Mouse (Mus musculus) forebrain, embryonic 10.5 days (tissue): ENCODE measurements around the gene 3110021N24Rik. TPM values are rescaled to one million over a fixed set of nuclear protein-coding genes. Genes with fewer than 3 reads are reported as not detected.

Source experiments
- DNase-seq: peaks from one replicate; pipeline ENCODE4 v3.0.0-alpha.2; 2017; ENCODE audit warnings: low spot score; ENCODE audit errors: extremely low spot score
- H3K27ac ChIP-seq: fragments of 300-500 bp; sonication (generic); 2 replicates; pipeline ENCODE4 v1.5.1; 2016; ENCODE audit warnings: mild to moderate bottlenecking
- H3K27me3 ChIP-seq: fragments of 300-500 bp; sonication (generic); 2 replicates; pipeline ENCODE4 v1.6.1; 2016; ENCODE audit warnings: mild to moderate bottlenecking; ENCODE audit not compliant: poor library complexity, severe bottlenecking
- H3K36me3 ChIP-seq: fragments of 300-500 bp; sonication (generic); replicated peaks from 2 replicates; pipeline ENCODE4 v1.6.1; 2016; ENCODE audit warnings: mild to moderate bottlenecking, moderate library complexity
- H3K4me1 ChIP-seq: fragments of 300-500 bp; sonication (generic); 2 replicates; pipeline ENCODE4 v1.6.1; 2016
- H3K4me3 ChIP-seq: fragments of 300-500 bp; sonication (generic); 2 replicates; pipeline ENCODE4 v1.5.1; 2016; ENCODE audit warnings: mild to moderate bottlenecking, moderate library complexity
- H3K9me3 ChIP-seq: fragments of 300-500 bp; sonication (generic); 2 replicates; pipeline ENCODE4 v1.6.1; 2016; ENCODE audit warnings: mild to moderate bottlenecking, moderate library complexity
- WGBS: fragments of 180-500 bp; shearing (Covaris S2); methylation state at CpG from one replicate; pipeline ENCODE4 v1.1.7; 2016; 5-methylcytosine and 5-hydroxymethylcytosine counted together
- polyA plus RNA-seq: library from polyadenylated mRNA; unstranded; fragments of >200 nt; fragmentation: Nextera tagmentation; extraction: Ambion mirVana; gene quantifications from 2 replicates; pipeline ENCODE4 v1.2.1, GENCODE M21; 2016

Gene 3110021N24Rik
- polyA plus RNA-seq, 1 experiment from 2014 or later = 1.8 TPM

GRCm38 (mm10) chr4:108811142-108811541 lies 91.7 kb downstream of the 3110021N24Rik start:
- Histone ChIP-seq H3K27me3 (no peaks in the 10 kb centered on the region), H3K27ac (no peak overlapping the region), H3K9me3 (no peaks in the 10 kb centered on the region), H3K4me3 (no peak overlapping the region), H3K36me3 (peaks cover 18% of the 10 kb centered on the region), H3K4me1 (no peaks in the 10 kb centered on the region)
- 70% methylated on average over 4 of the region's 4 CpGs for WGBS
- DNase-seq = no peak

- Histone ChIP-seq H3K4me1 (no peaks in the 10 kb centered on the region), H3K27me3 (no peaks in the 10 kb centered on the region), H3K4me3 (no peak overlapping the region), H3K9me3 (no peaks in the 10 kb centered on the region), H3K27ac (no peak overlapping the region), H3K36me3 (peaks cover 18% of the 10 kb centered on the region)
- DNase-seq = no peak
- 74% methylated on average over 6 of the region's 6 CpGs for WGBS
These were observed 92.1 kb downstream of the 3110021N24Rik start for GRCm38 (mm10) chr4:108811550-108811949.

GRCm38 (mm10) chr4:108825677-108826076 lies 106.2 kb downstream of the 3110021N24Rik start:
- WGBS = 95% methylated on average over 3 of the region's 3 CpGs
- no peaks in the 10 kb centered on the region for H3K9me3 ChIP-seq
- DNase-seq = no peak
- H3K27ac ChIP-seq = no peak overlapping the region
- no peaks in the 10 kb centered on the region for H3K27me3 ChIP-seq
- H3K4me3 ChIP-seq = no peak overlapping the region
- H3K4me1 ChIP-seq = no peaks in the 10 kb centered on the region
- peaks cover 99% of the 10 kb centered on the region for H3K36me3 ChIP-seq

DNA sequence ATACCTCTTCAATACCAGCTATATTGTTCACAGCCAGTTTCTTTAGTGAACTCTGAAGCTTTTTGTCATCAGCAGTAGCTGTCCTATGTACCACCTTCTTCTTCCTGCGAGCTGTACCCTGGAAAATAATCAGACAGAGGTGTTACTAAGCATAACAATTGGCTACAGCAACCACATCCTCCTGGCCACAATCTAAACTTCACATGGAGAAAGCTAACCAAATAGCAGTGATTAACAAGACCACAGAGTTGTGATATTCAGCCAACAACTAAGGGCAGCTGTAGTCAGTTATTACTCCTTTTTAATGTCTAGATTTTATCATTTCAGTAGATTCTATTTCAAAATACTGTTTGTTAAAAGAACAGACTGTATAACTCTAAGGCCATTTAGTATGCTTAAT lies 106.6 kb downstream of the 3110021N24Rik start:
- Histone ChIP-seq H3K4me1 (no peaks in the 10 kb centered on the region), H3K27ac (no peak overlapping the region), H3K36me3 (peaks cover 96% of the 10 kb centered on the region), H3K27me3 (no peaks in the 10 kb centered on the region), H3K4me3 (no peak overlapping the region), H3K9me3 (no peaks in the 10 kb centered on the region)
- 79% methylated on average over 1 of the region's 1 CpGs for WGBS
- DNase-seq = no peak

GRCm38 (mm10) chr4:108826643-108827042 lies 107.2 kb downstream of the 3110021N24Rik start:
- WGBS = 96% methylated on average over 2 of the region's 2 CpGs
- Histone ChIP-seq H3K9me3 (no peaks in the 10 kb centered on the region), H3K36me3 (peaks cover 90% of the 10 kb centered on the region), H3K27ac (no peak overlapping the region), H3K4me3 (no peak overlapping the region), H3K4me1 (peaks cover 5% of the 10 kb centered on the region), H3K27me3 (no peaks in the 10 kb centered on the region)
- no peak for DNase-seq

GRCm38 (mm10) chr4:108830698-108831097 lies 111.2 kb downstream of the 3110021N24Rik start:
- DNase-seq = no peak
- 92% methylated on average over 1 of the region's 1 CpGs for WGBS
- no peaks in the 10 kb centered on the region for H3K27me3 ChIP-seq
- H3K4me3 ChIP-seq = no peak overlapping the region
- no peaks in the 10 kb centered on the region for H3K9me3 ChIP-seq
- H3K27ac ChIP-seq = no peak overlapping the region
- H3K4me1 ChIP-seq = peaks cover 21% of the 10 kb centered on the region
- peaks cover 50% of the 10 kb centered on the region for H3K36me3 ChIP-seq

Other genes starting within 250 kb of the 3110021N24Rik start
- gene Prpf38a, start 140.3 kb upstream of the 3110021N24Rik start, polyA plus RNA-seq = 130 and 136 TPM in 2 replicates
- 25.0 and 27.1 TPM in 2 replicates for gene Orc1, start 140.2 kb upstream of the 3110021N24Rik start, polyA plus RNA-seq
- gene Cc2d1b, start 99.7 kb upstream of the 3110021N24Rik start, polyA plus RNA-seq = 23.6 and 27.7 TPM in 2 replicates
- gene Zfyve9, start 61.1 kb downstream of the 3110021N24Rik start, polyA plus RNA-seq = 5.2 and 5.3 TPM in 2 replicates
- 213 and 218 TPM in 2 replicates for gene Btf3l4, start 114.0 kb downstream of the 3110021N24Rik start, polyA plus RNA-seq
- gene Txndc12, start 115.0 kb downstream of the 3110021N24Rik start, polyA plus RNA-seq = 91.5 and 94.5 TPM in 2 replicates
- 64.1 and 65.3 TPM in 2 replicates for gene Kti12, start 128.1 kb downstream of the 3110021N24Rik start, polyA plus RNA-seq
- 1.4 and 1.7 TPM in 2 replicates for gene A730015C16Rik, start 129.0 kb downstream of the 3110021N24Rik start, polyA plus RNA-seq
- gene Rab3b, start 159.4 kb downstream of the 3110021N24Rik start, polyA plus RNA-seq = 17.8 and 19.6 TPM in 2 replicates